Mouse (Mus musculus): Measurements from ENCODE around the gene Lbhd2. TPM values are rescaled to one million over a fixed set of nuclear protein-coding genes. Genes with fewer than 3 reads are reported as not detected.

Lbhd2 gene
- polyA plus RNA-seq, 1 experiment from 2014 or later: 0.93 TPM

DNA sequence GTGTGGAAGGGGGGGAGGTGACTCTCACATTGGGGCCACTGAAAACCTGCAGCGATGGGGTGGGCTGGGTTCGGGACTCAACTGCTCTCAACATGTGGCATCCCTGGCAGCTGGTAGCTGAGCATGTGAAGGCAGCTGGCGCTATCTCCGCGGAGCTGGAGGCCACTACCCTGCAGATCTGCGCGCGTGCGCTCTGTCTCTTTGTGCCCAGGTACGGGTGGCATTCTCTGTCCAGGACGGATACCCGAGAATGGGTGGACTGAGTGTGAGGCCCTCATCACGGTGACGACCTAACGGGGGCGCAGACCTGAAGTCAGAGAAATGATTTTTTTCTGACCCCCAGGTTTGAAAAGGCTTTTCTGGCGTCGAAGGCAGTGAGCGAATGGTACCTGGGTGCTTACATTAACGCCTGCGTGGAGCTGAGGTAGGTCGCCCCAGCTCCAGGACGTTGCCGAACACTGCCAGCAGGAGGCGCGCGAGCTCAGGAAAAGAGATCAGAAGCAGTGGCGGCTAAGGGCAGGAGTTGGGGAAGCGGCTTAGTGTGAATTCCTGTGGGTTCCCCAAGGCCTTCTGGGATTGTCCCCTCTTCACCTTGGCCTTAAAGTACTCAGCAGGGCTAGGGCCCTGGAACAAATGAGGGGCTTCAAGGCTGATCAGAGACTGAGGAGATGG lies 19.3 kb downstream of the Lbhd2 start:
- no peak overlapping the region for H3K27ac ChIP-seq
- ATAC-seq (ENCODE audit: borderline replicate concordance, extremely low read depth, low FRiP score, low TSS enrichment): peak; percentile 9; the same call in 1 of the 2 replicates
- 18% methylated on average over 29 of the region's 29 CpGs for WGBS
- H3K4me3 ChIP-seq: no peak overlapping the region
- peaks cover 88% of the 10 kb centered on the region for H3K27me3 ChIP-seq
- H3K4me1 ChIP-seq: peaks cover 59% of the 10 kb centered on the region
- H3K4me2 ChIP-seq: no peak overlapping the region
- H3K36me3 ChIP-seq: no peaks in the 10 kb centered on the region
- no peaks in the 10 kb centered on the region for H3K9me3 ChIP-seq
- no peak overlapping the region for H3K9ac ChIP-seq

DNA sequence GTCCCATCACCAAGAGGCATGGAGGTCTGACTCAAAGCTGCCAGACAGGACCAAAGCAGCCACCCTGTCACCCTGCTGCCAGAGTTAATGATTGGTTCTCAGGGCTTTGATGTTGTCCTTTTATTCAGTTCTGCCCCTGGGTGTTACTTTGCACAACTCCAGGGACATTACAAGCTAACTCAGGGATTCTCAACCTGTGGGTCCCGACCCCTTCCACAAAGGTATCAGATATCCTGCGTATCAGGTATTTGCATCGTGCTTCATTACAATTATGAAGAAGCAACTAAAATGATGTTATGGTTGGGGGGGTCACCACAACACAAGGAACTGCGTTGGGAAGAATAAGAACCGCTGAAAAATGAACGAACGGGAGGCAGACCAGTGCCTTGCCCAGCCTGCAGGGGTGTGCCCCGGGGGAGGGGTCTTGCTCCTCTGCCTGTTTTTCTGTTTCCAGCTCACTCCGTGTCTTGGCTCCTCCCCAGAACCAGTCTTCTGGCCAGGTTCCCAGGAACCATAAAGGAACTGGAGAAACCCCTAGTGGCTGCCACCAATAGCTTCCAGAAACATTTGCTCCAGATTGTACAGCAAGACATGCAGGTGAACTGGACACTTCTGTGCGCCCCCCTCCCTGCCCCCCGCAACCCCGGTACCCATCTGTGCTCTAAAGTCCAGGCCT lies 21.0 kb downstream of the Lbhd2 start:
- Histone ChIP-seq H3K4me1 (peaks cover 60% of the 10 kb centered on the region), H3K27ac (no peak overlapping the region), H3K4me3 (no peak overlapping the region), H3K9ac (no peak overlapping the region), H3K9me3 (no peaks in the 10 kb centered on the region), H3K4me2 (no peak overlapping the region), H3K27me3 (peaks cover 84% of the 10 kb centered on the region), H3K36me3 (no peaks in the 10 kb centered on the region)
- WGBS: 48% methylated on average over 12 of the region's 12 CpGs
- no peak for ATAC-seq (ENCODE audit: borderline replicate concordance, extremely low read depth, low FRiP score, low TSS enrichment)

DNA sequence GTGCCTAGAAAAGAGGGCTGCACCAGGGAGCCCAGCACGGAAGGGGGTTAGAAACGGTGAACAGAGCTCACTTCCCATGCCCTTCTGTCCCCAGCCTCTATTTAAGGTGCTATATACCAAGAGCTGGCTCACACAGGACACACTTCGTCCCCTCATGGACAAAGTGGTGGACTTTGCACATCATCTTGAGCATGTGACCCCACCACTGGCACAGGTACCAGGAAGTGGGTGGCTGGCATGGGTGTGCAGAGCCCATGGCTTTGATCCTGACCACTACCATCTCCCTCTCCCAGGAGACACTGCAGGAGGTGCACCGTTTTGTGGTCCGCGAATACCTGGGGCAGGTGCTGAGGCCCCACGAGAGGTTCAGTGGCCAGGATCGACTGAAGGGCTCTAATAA lies 21.8 kb downstream of the Lbhd2 start:
- ATAC-seq (ENCODE audit: borderline replicate concordance, extremely low read depth, low FRiP score, low TSS enrichment): no peak
- 30% methylated on average over 8 of the region's 8 CpGs for whole genome bisulfite sequencing
- Histone ChIP-seq H3K4me3 (no peak overlapping the region), H3K4me1 (peaks cover 60% of the 10 kb centered on the region), H3K9me3 (no peaks in the 10 kb centered on the region), H3K4me2 (peak overlapping the region; percentile 71; the same call in 1 of the 2 replicates), H3K36me3 (no peaks in the 10 kb centered on the region), H3K9ac (no peak overlapping the region), H3K27ac (no peak overlapping the region), H3K27me3 (peaks cover 79% of the 10 kb centered on the region)

DNA sequence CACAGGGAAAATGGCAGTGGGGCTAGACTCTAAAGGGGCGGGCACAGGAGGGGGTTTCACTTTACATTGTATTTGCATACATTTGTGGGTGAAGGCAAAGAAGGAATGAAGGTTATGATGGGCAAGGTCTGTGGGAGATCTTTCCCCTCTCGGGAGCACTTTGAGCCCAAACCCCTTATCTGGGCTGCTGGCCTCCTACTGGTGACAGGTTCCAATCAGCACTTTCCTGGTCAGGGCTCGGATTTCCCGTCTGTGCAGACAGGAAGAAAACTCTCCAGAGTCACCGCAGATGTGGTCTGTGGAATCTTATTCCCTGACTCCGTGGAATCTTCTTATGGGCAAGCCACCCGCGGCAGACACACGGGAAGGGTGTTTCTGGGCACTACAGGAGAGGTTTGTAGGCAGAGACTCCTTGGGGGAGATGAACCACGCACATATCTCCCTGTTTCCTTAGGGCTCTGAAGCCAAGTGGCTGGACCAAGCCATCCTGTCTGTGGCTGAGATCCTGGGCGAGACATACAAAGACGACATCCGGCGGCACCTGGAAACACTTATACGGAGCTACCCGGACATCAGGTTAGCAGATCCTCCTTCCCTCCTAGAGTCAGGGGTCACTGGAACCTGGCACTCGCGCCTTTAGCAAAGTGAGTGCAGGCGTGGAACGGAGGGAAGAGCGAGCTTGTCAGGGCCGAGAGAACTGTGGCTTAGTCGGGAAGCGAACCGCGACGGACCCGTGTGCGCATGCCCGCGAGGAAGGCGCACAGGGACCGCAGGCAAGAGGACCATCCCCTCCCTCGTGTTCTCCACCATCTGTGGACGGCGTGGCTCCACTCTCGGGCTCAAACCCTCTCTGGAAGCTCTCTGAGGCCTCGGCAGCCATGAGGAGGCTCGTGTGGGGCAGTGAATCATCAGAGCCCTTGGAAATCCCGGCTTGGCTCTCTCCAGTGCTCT lies 22.6 kb downstream of the Lbhd2 start:
- Histone ChIP-seq H3K9ac (peak overlapping the region; percentile 41; the same call in 1 of the 2 replicates), H3K4me2 (peak overlapping the region; percentile 71), H3K36me3 (no peaks in the 10 kb centered on the region), H3K27me3 (peaks cover 70% of the 10 kb centered on the region), H3K4me1 (peaks cover 55% of the 10 kb centered on the region), H3K4me3 (peak overlapping the region; percentile 37), H3K27ac (peak overlapping the region; percentile 7; the same call in 1 of the 2 replicates), H3K9me3 (no peaks in the 10 kb centered on the region)
- WGBS: under 1% methylated on average over 40 of the region's 40 CpGs
- ATAC-seq (ENCODE audit: borderline replicate concordance, extremely low read depth, low FRiP score, low TSS enrichment): no peak

DNA sequence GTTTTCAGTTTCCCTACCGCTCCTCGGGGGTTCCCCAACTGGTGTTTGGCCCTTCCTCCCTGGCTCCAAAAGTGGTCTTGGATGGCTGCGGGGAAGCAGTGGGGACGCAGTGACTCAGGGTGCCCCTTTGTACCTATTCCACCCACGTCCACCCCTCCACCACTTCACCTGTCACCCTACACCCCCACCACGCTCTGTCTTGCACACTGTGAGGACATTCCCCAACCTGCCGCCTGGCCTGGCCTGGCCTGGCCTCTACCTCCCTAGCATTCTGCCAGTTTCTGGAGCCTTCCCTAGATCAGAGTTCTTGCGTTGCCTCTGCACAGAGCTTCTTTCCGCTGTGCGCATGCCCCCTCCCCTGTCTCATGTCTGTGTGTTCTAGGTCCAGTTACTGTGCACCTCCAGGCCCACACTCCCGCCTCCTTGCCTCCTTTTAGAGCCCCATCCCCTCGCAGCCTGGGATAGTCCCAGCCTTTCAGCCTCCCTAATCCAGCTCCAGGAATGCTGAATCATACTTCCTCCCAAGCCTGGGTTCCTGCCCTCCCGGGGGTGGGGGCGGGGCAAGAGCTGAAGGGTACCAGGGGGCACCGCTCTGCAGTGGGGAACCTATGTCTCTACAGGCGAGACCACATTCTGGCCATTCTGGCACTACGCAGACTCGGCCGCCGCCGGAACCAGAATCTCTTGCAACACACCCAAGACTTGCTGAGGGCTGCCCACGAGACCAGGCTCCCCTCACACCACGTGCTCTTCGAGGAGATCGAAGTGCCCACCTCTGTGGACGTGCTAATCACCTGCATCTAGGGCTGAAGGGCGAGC lies 23.6 kb downstream of the Lbhd2 start:
- peak overlapping the region; percentile 71 for H3K4me2 ChIP-seq
- H3K36me3 ChIP-seq: no peaks in the 10 kb centered on the region
- peak overlapping the region; percentile 37 for H3K4me3 ChIP-seq
- no peaks in the 10 kb centered on the region for H3K9me3 ChIP-seq
- 0 out of 2 replicates have a peak overlapping the region, but pooled peaks have one; percentile 3 for H3K9ac ChIP-seq
- peaks cover 60% of the 10 kb centered on the region for H3K27me3 ChIP-seq
- WGBS: 15% methylated on average over 27 of the region's 27 CpGs
- H3K4me1 ChIP-seq: peaks cover 57% of the 10 kb centered on the region
- ATAC-seq (ENCODE audit: borderline replicate concordance, extremely low read depth, low FRiP score, low TSS enrichment): no peak
- H3K27ac ChIP-seq: peak overlapping the region; percentile 42; the same call in 1 of the 2 replicates

DNA sequence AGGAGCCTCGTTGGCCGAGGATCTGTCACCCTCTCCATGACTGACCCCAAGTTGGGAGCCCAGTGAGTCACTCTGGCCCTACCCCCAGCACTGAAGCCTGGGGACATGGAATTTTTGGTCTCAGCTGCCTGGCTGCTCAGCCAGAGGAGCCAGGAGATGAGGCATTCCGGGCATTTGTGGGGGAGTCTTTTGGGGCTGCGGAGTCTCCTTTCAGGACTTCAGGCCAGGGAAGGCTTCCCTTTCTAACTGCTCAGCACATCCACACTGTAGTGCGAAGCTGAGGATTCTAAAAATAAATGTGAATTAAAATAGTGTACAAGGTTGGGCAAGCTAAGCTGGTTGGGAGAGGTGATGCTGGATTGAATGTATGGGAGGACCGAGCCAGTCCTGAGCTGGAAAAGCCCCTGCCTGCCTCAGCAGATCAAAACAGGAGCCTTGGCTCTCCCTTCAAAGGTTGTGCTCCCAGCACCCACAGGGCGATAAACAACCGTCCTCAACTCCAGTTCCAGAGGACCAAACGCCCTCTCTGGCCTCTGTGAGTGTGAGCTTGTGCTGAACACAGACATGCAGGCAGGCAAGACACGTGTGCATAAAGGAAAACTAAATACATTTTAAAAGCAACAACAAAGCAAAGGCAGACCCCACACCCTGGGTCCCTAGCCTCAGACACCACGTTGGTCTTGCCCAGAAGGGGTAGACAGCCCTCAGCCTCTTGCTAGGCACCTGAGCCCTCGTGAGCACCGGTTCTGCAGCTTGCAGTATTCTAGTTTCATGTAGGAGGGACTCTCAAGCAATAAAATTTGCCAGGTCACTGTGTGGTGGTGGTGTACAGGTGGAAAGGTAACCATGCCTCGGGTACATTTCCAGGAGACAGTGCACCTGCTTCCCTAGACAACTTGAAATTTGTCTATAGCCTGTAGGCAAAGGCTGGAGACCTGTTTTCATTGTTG lies 24.5 kb downstream of the Lbhd2 start:
- no peaks in the 10 kb centered on the region for H3K36me3 ChIP-seq
- no peak overlapping the region for H3K9ac ChIP-seq
- peaks cover 55% of the 10 kb centered on the region for H3K27me3 ChIP-seq
- H3K27ac ChIP-seq: peak overlapping the region; percentile 85
- no peaks in the 10 kb centered on the region for H3K9me3 ChIP-seq
- no peak overlapping the region for H3K4me3 ChIP-seq
- ATAC-seq (ENCODE audit: borderline replicate concordance, extremely low read depth, low FRiP score, low TSS enrichment): no peak
- H3K4me1 ChIP-seq: peaks cover 52% of the 10 kb centered on the region
- peak overlapping the region; percentile 71; the same call in 1 of the 2 replicates for H3K4me2 ChIP-seq
- 34% methylated on average over 14 of the region's 14 CpGs for WGBS

DNA sequence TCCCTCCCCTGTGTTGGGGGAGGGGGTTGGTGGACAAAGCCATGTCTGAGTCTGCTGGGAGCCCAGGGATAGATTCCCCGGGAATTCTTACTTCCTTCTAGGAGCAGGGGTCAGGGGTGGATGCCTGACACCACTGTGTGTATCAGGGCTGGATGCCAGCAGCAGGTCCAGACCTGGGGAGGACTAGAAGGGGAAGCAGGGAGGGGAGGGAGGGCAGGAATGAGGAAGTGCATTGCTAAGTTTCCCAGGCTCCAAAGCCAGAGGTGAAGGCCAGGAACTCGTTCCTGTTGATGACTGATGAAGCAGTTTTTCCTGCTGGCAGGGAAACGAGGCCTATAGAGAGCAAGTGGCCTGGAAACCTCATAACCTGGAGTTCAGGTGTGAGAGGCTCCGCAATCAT lies 25.5 kb downstream of the Lbhd2 start:
- Histone ChIP-seq H3K27ac (peak overlapping the region; percentile 85), H3K4me3 (no peak overlapping the region), H3K36me3 (no peaks in the 10 kb centered on the region), H3K9me3 (no peaks in the 10 kb centered on the region), H3K4me2 (no peak overlapping the region), H3K4me1 (peaks cover 56% of the 10 kb centered on the region), H3K27me3 (peaks cover 49% of the 10 kb centered on the region), H3K9ac (0 out of 2 replicates have a peak overlapping the region, but pooled peaks have one; percentile 5)
- WGBS: 25% methylated on average over 4 of the region's 4 CpGs
- no peak for ATAC-seq (ENCODE audit: borderline replicate concordance, extremely low read depth, low FRiP score, low TSS enrichment)

DNA sequence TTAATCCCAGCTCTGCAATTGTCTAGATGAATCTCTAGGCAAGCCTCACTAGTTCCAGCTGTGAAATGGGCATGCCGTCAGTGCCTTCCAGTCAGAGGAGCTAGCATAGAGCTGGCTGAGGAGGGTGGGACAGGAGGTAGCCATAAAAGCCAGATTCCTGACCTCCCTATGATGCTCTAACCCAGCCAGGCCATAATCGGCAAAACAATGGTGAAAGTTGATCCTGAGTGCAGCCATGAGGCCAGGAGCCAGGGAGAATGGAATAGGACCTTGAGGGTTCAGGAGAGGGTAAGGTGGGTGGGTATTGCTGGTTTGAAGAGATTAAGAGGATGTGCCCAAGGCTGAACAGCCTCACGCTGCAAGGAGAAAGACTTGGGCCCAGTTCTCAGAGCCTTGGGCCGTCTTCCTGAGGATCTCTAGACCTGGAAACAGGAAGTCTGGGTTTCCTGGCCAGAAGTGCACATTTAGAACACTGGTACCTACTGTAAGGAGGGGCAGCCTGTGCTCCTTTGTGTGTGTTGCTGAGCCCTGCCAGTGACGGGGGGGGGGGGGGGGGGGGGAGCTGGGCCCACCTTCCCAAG lies 26.2 kb downstream of the Lbhd2 start:
- Histone ChIP-seq H3K9ac (0 out of 2 replicates have a peak overlapping the region, but pooled peaks have one; percentile 5), H3K9me3 (no peaks in the 10 kb centered on the region), H3K4me1 (peaks cover 56% of the 10 kb centered on the region), H3K36me3 (no peaks in the 10 kb centered on the region), H3K4me2 (no peak overlapping the region), H3K4me3 (no peak overlapping the region), H3K27ac (peak overlapping the region; percentile 85), H3K27me3 (peaks cover 42% of the 10 kb centered on the region)
- peak; percentile 6; the same call in 1 of the 2 replicates for ATAC-seq (ENCODE audit: borderline replicate concordance, extremely low read depth, low FRiP score, low TSS enrichment)
- 65% methylated on average over 4 of the region's 5 CpGs for WGBS

DNA sequence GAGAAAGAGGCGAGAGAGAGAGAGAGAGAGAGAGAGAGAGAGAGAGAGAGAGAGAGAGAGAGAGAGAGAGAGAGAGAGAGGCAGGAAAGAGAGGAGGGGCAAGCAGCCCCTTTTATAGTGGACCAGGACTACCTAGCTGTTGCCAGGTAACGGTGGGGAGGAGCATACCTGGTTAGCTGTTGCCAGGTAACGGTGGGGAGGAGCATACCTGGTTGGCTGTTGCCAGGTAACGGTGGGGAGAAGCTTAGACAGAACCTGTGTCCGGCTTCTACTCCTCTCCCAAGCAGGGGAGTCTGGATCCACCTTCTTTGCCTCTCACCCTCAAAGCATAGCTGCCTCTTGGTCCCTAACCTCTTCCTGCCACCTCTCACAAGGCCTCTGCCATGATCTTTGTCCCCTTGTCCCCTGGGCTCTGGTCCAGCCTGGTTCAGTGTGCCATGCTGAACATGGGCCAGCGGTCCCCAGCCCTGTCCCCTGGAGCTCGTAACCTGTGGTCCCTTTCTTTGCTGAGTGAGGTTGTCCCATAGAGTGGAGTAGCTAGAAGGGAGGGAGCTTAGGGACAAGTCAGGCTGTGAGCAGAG lies 27.6 kb downstream of the Lbhd2 start:
- no peak for ATAC-seq (ENCODE audit: borderline replicate concordance, extremely low read depth, low FRiP score, low TSS enrichment)

More for the DNA sequence above, 27.6 kb downstream of the Lbhd2 start:
- WGBS: 35% methylated on average over 6 of the region's 7 CpGs
- H3K9me3 ChIP-seq: no peaks in the 10 kb centered on the region
- no peaks in the 10 kb centered on the region for H3K36me3 ChIP-seq
- peak overlapping the region; percentile 72 for H3K27ac ChIP-seq
- peaks cover 41% of the 10 kb centered on the region for H3K4me1 ChIP-seq
- H3K4me2 ChIP-seq: peak overlapping the region; percentile 26
- H3K4me3 ChIP-seq: no peak overlapping the region
- no peak overlapping the region for H3K9ac ChIP-seq
- peaks cover 28% of the 10 kb centered on the region for H3K27me3 ChIP-seq
